Mouse (Mus musculus) neural tube, embryonic 14.5 days (tissue): ENCODE measurements around the gene Cfap157. TPM values are rescaled to one million over a fixed set of nuclear protein-coding genes. Genes with fewer than 3 reads are reported as not detected.

Experiments used
- polyA plus RNA-seq: library from polyadenylated mRNA; unstranded; fragments of >200 nt; fragmentation: Nextera tagmentation; extraction: Ambion mirVana; gene quantifications from 2 replicates; pipeline ENCODE4 v1.2.1, GENCODE M21; 2014

Cfap157 gene
- polyA plus RNA-seq, 1 experiment from 2014 or later, result 0.48 TPM

Other genes starting within 250 kb of the Cfap157 start
- gene Fam102a, start 249.1 kb downstream of the Cfap157 start, polyA plus RNA-seq, result 6.7 and 7.3 TPM in 2 replicates
- gene Dpm2, start 213.6 kb downstream of the Cfap157 start, polyA plus RNA-seq, result 143 and 157 TPM in 2 replicates
- gene Pip5kl1, start 209.6 kb downstream of the Cfap157 start, polyA plus RNA-seq, result 12.4 and 17.1 TPM in 2 replicates
- 0.98 and 1.2 TPM in 2 replicates for gene 9430097D07Rik, start 208.7 kb downstream of the Cfap157 start, polyA plus RNA-seq
- gene St6galnac4, start 197.3 kb downstream of the Cfap157 start, polyA plus RNA-seq, result 30.4 and 35.1 TPM in 2 replicates
- gene St6galnac6, start 184.7 kb downstream of the Cfap157 start, polyA plus RNA-seq, result 5.2 and 5.4 TPM in 2 replicates
- 78.6 and 85.0 TPM in 2 replicates for gene Ak1, start 162.7 kb downstream of the Cfap157 start, polyA plus RNA-seq
- gene Eng, start 137.8 kb downstream of the Cfap157 start, polyA plus RNA-seq, result 13.0 and 22.9 TPM in 2 replicates
- 14.6 and 15.3 TPM in 2 replicates for gene Fpgs, start 80.3 kb downstream of the Cfap157 start, polyA plus RNA-seq
- gene Cdk9, start 71.4 kb downstream of the Cfap157 start, polyA plus RNA-seq, result 54.4 and 57.5 TPM in 2 replicates
- 41.2 and 51.2 TPM in 2 replicates for gene Sh2d3c, start 63.4 kb downstream of the Cfap157 start, polyA plus RNA-seq
- 3.9 TPM in 2 replicates for gene 6330409D20Rik, start 43.4 kb downstream of the Cfap157 start, polyA plus RNA-seq
- 56.0 and 57.6 TPM in 2 replicates for gene Tor2a, start 27.2 kb downstream of the Cfap157 start, polyA plus RNA-seq
- gene Ttc16, start 8.8 kb downstream of the Cfap157 start, polyA plus RNA-seq, result 0.36 and 0.82 TPM in 2 replicates
- 3.7 and 4.8 TPM in 2 replicates for gene Ptrh1, start 8.6 kb downstream of the Cfap157 start, polyA plus RNA-seq
- gene Stxbp1, start 62.8 kb upstream of the Cfap157 start, polyA plus RNA-seq, result 290 and 312 TPM in 2 replicates
- 11.8 and 18.3 TPM in 2 replicates for gene Fam129b, start 91.7 kb upstream of the Cfap157 start, polyA plus RNA-seq
- gene Rpl12, start 177.1 kb upstream of the Cfap157 start, polyA plus RNA-seq, result 99.4 and 113 TPM in 2 replicates
- 19.3 and 22.8 TPM in 2 replicates for gene Lrsam1, start 177.2 kb upstream of the Cfap157 start, polyA plus RNA-seq
- gene Slc2a8, start 197.7 kb upstream of the Cfap157 start, polyA plus RNA-seq, result 17.6 and 21.2 TPM in 2 replicates